Mouse (Mus musculus) lung, adult 10 weeks (tissue): ENCODE results near the gene Igtp. TPM values are rescaled to one million over a fixed set of nuclear protein-coding genes. Genes with fewer than 3 reads are reported as not detected.

Experiments used
- polyA plus RNA-seq: library from polyadenylated mRNA; stranded (reverse); fragments of 350-450 nt; fragmentation: Illumina TruSeq; extraction: RNeasy Lipid Tissue Mini Kit (QIAGEN cat#74804); gene quantifications from one replicate; pipeline ENCODE4 v1.2.3, GENCODE M21; 2014; ENCODE audit warnings: low read depth, low replicate concordance; ENCODE audit not compliant: insufficient read depth

Gene Igtp
- polyA plus RNA-seq = 25.1 TPM

GRCm38 (mm10) chr11:58199229-58200037 is at the start of gene Igtp, which contains the start of gene Irgm2:
TSS of gene Igtp (plus strand) at chr11:58199556.
TSS of gene Irgm2 (plus strand) at chr11:58199618.

GRCm38 (mm10) chr11:58168167-58168915 is 31.0 kb upstream of the Igtp start, which contains the start of gene Gemin5:
TSS of gene Gemin5 (minus strand) at chr11:58168539.

DNA sequence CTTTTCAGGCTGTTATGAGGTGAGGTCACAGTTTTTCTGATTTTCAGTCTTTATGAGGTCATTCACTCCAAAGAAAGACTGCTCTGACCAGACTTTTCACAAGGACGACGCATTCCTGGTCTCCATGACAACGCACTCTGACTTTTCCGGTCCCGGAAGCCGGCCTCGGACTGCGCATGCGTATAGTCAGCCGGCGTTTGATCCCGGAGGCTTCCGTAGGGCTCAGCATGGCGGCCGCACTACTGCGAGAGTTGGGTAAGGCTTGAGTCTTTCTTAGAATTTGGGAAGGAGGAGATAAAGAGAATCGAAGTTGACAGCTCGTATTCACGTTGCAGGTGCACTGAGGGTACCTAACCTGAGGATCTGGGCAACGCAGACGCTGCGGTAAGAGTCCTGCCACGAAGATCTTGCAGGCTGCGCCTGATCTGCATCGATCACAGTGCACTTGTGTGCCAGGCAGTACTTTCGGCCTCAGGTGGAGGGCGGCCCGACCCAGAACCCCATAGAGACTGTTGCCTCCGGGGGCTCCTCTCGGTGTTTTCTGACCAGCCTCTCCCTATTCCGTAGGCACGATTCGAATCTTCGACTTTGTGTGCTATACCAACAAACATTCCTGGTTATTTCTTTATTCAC is 27.8 kb upstream of the Igtp start, which contains the start of gene Mrpl22:
TSS of gene Mrpl22 (plus strand) at position 203 of the 633 bp plus-strand sequence.

Other genes starting within 250 kb of the Igtp start
- gene Larp1, start 190.5 kb upstream of the Igtp start, polyA plus RNA-seq = 15.8 TPM
- not detected for gene Gm12248, start 106.4 kb upstream of the Igtp start, polyA plus RNA-seq
- gene Cnot8, start 95.4 kb upstream of the Igtp start, polyA plus RNA-seq = 48.9 TPM
- gene Gemin5, start 31.0 kb upstream of the Igtp start, polyA plus RNA-seq = 3.2 TPM
- 37.1 TPM for gene Mrpl22, start 27.9 kb upstream of the Igtp start, polyA plus RNA-seq
- gene Irgm2, start 62 bp downstream of the Igtp start, polyA plus RNA-seq = 15.3 TPM
- not detected for gene 4930438A08Rik, start 75.2 kb downstream of the Igtp start, polyA plus RNA-seq
- gene Zfp692, start 107.5 kb downstream of the Igtp start, polyA plus RNA-seq = 7.7 TPM
- gene Zfp672, start 130.8 kb downstream of the Igtp start, polyA plus RNA-seq = 25.2 TPM
- 20.4 TPM for gene Sh3bp5l, start 131.2 kb downstream of the Igtp start, polyA plus RNA-seq
- gene Lypd8, start 179.5 kb downstream of the Igtp start, polyA plus RNA-seq = 0.82 TPM
- not detected for gene 1810065E05Rik, start 221.6 kb downstream of the Igtp start, polyA plus RNA-seq
- not detected for gene Gm12253, start 233.0 kb downstream of the Igtp start, polyA plus RNA-seq